Mouse (Mus musculus) Patski (cell line): ENCODE measurements at regions not wholly inside any gene's neighbourhood (a gene's known extent, or its start where the extent isn't known, plus 50 kb on each side); places are given as distances from the start of the nearest gene placed in this dataset.
"Not testable (repeated sequence)": the region's sequence is repeated elsewhere in the genome, so short reads cannot be mapped to it uniquely, and the experiment has no call there.

Experiments
- ATAC-seq: fragments of 100-300 bp; one replicate; pipeline ENCODE4 v1.8.0; 2021
- CTCF ChIA-PET: fragments of 350-600 bp; sonication (Branson Sonifier 250); formaldehyde crosslinking; loops from one replicate; lab custom pipeline; 2022; ENCODE audit warnings: inconsistent platforms; lab: Charles Lee
- POLR2A ChIA-PET: fragments of 350-600 bp; sonication (Branson Sonifier 250); formaldehyde crosslinking; loops from one replicate; lab custom pipeline; 2022; ENCODE audit warnings: antibody characterized with exemption, inconsistent platforms; lab: Charles Lee
- DNase-seq: peaks from one replicate; pipeline ENCODE4 v3.0.0-alpha.2; 2011; ENCODE audit warnings: low read depth, low spot score
- H3K27me3 ChIP-seq: fragments of 371-371 bp; one replicate; pipeline ENCODE4 v1.5.1; 2021
- CTCF ChIP-seq: fragments of 100-300 bp; IDR thresholded peaks from one replicate; pipeline ENCODE4 v1.5.1; 2021
- in situ Hi-C: fragments of 300-500 bp; cut with MboI; formaldehyde crosslinking; loops from 3 replicates; pipeline ENCODE4 v1.11.1; 2018; ENCODE audit warnings: low pct_unique_long_range_greater_than_20kb, mixed read lengths

- no peaks in the 10 kb centered on the region for H3K27me3 ChIP-seq
- DNase-seq (no peak), ATAC-seq (no peak)
- ChIA-PET CTCF (interaction anchor here (1.0 kb wide), 1 partner anchor 30 kb away, joined by 3 read pairs; no protein-coding TSS in a partner anchor), POLR2A (no interaction called here)
- TF ChIP-seq CTCF = no peak
- in situ Hi-C loops = no loop called here
These were observed 77.0 kb upstream of the Immp2l start for GRCm38 (mm10) chr12:40946888-40947287.

GRCm38 (mm10) chr12:40949580-40949979 is 74.3 kb upstream of the Immp2l start:
- POLR2A ChIA-PET = no interaction called here
- DNase-seq (no peak), ATAC-seq (no peak)
- no peak for TF ChIP-seq CTCF
- CTCF ChIA-PET = no interaction called here
- in situ Hi-C loops = no loop called here
- no peaks in the 10 kb centered on the region for H3K27me3 ChIP-seq

GRCm38 (mm10) chr12:40958536-40958935 is 65.4 kb upstream of the Immp2l start:
- TF ChIP-seq CTCF = no peak
- H3K27me3 ChIP-seq = no peaks in the 10 kb centered on the region
- no peak for ATAC-seq
- DNase-seq = no peak
- ChIA-PET POLR2A (no interaction called here), CTCF (no interaction called here)
- in situ Hi-C loops = no loop called here

DNA sequence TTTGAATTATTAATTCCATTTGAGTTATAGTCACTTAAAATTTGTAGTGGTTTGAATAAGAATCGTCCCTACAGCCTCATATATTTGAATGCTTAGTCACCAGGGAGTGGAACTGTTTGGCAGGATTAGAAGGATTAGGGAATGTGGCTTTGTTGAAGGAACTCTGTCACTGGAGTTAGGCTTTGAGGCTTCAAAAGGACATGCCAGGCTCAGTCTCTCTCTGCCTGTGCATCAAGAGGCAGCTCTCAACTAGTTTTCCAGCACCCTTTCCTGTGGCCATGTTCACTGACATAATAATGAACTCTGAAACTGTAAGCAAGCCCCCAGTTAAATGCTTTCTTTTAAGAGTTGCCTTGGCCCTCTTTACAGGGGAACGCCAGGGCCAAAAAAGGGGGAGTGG is 58.9 kb upstream of the Immp2l start:
- DNase-seq = no peak
- in situ Hi-C loops = no loop called here
- no peak for ATAC-seq
- CTCF ChIA-PET = interaction anchor here (1.4 kb wide), 1 partner anchor 36 kb away, joined by 3 read pairs; no protein-coding TSS in a partner anchor
- POLR2A ChIA-PET = no interaction called here
- H3K27me3 ChIP-seq = no peaks in the 10 kb centered on the region
- TF ChIP-seq CTCF = no peak

DNA sequence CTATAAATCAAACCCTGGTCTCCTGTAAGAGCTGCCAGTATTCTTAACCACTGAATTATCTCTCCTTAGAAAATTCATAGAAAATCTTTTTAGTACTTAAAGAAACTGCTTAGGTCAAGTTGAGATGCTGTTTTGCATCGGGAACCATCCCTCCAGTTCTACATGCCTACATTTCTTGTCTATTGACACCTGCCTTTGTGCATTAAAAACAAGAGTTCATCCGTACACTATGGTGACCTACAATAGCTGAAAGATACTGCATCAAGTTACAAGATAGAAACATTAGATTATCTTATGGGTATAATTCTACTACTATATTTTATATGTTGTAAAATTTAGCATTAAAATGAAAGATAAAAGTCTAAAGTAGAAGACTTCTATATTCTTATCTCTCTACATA is 57.6 kb upstream of the Immp2l start:
- no peaks in the 10 kb centered on the region for H3K27me3 ChIP-seq
- ChIA-PET POLR2A (no interaction called here), CTCF (no interaction called here)
- TF ChIP-seq CTCF = no peak
- DNase-seq (no peak), ATAC-seq (no peak)
- in situ Hi-C loops = no loop called here

DNA sequence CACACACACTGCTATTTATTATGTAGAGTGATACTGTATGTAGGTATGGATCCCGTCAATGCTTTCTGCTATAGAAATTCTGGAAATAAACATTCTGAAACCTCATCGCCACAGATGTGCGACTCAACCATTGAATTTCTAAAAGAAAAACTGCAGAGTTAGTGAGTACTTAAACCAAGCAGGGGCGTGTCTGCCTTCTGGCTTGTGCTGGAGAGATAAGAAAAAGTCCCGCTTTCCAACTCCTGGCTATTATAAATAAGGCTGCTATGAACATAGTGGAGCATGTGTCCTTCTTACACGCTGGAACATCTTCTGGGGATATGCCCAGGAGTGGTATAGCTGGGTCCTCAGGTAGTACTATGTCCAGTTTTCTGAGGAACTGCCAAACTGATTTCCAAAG is 57.2 kb upstream of the Immp2l start:
- H3K27me3 ChIP-seq, POLR2A ChIA-PET, in situ Hi-C loops, ATAC-seq, DNase-seq, CTCF ChIA-PET: not testable (repeated sequence)

GRCm38 (mm10) chr12:40972844-40973243 is 51.0 kb upstream of the Immp2l start:
- no peak for ATAC-seq
- in situ Hi-C loops = no loop called here
- CTCF ChIA-PET = no interaction called here
- no peaks in the 10 kb centered on the region for H3K27me3 ChIP-seq
- no peak for DNase-seq
- no peak for TF ChIP-seq CTCF
- POLR2A ChIA-PET = no interaction called here
